8 mouse cellular contexts compared by ENCODE assay signal in genomic region chr12:101082296-101083075, GRCm38 (mm10). TPM values are rescaled to one million over a fixed set of nuclear protein-coding genes. Genes with fewer than 3 reads are reported as not detected.
DNase-seq lines count a peak whose midpoint lies in the region; ATAC-seq lines count a peak whose summit lies in the region.

No protein-coding gene starts in this region.

- ATAC-seq in megakaryocyte-erythroid progenitor cell, adult 5-6 weeks (replicated peaks; ENCODE audit: low FRiP score, low TSS enrichment, poor library complexity, severe bottlenecking) = 0 out of 2 replicates have a peak, but pooled peaks have one; percentile 3

- H3K27ac ChIP-seq in hindbrain, embryonic 10.5 days = peak overlapping the region; percentile 97
- H3K27ac ChIP-seq in limb, embryonic 10.5 days = peak overlapping the region; percentile 99

- no peaks in the 10 kb centered on the region for H3K27me3 ChIP-seq in hindbrain, embryonic 10.5 days (ENCODE audit: insufficient read depth, poor library complexity, severe bottlenecking)
- H3K27me3 ChIP-seq in limb, embryonic 10.5 days (ENCODE audit: low read depth, poor library complexity, severe bottlenecking) = no peaks in the 10 kb centered on the region

- peak; percentile 19 for DNase-seq in ovary, adult 18-20 months (ENCODE audit: low spot score)
- no peak for DNase-seq in ovary, postnatal 36 days (ENCODE audit: low spot score)
- DNase-seq in cerebellum, adult 18-20 months = peak; percentile 33 to 63
- peak; percentile 17 to 19 for DNase-seq in frontal cortex, postnatal 14 days (ENCODE audit: low spot score in 2 of 2)
- DNase-seq in hindbrain, embryonic 10.5 days (ENCODE audit: low spot score) = peak; percentile 56
- peak; percentile 70 for DNase-seq in limb, embryonic 10.5 days (ENCODE audit: low spot score)
- peak; percentile 10 to 15 for DNase-seq in spleen, postnatal 14 days (ENCODE audit: low spot score in 2 of 2)

- H3K36me3 ChIP-seq in hindbrain, embryonic 10.5 days = peaks cover 38% of the 10 kb centered on the region
- H3K36me3 ChIP-seq in limb, embryonic 10.5 days = peaks cover 40% of the 10 kb centered on the region

- under 1% methylated on average over 69 of the region's 69 CpGs for WGBS in hindbrain, embryonic 10.5 days
- WGBS in limb, embryonic 10.5 days = under 1% methylated on average over 69 of the region's 69 CpGs

- H3K4me1 ChIP-seq in hindbrain, embryonic 10.5 days (replicated peaks) = peaks cover 28% of the 10 kb centered on the region
- H3K4me1 ChIP-seq in limb, embryonic 10.5 days = peaks cover 16% of the 10 kb centered on the region; the same call in 1 of the 2 replicates

- H3K9me3 ChIP-seq in hindbrain, embryonic 10.5 days = no peaks in the 10 kb centered on the region
- H3K9me3 ChIP-seq in limb, embryonic 10.5 days (replicated peaks) = no peaks in the 10 kb centered on the region

- peak overlapping the region; percentile 99 for H3K4me3 ChIP-seq in hindbrain, embryonic 10.5 days
- H3K4me3 ChIP-seq in limb, embryonic 10.5 days = peak overlapping the region; percentile 85

RNA-seq across cellular contexts. Expression of gene Ppp4r3a, which starts 1.0 kb away (rescaled TPM):
- polyA plus RNA-seq in hindbrain, embryonic 10.5 days (2016; fragmentation: Nextera tagmentation; extraction: Ambion mirVana) = 50.3 and 50.8 TPM in 2 replicates
- polyA plus RNA-seq in limb, embryonic 10.5 days (2016; fragmentation: Nextera tagmentation; extraction: Ambion mirVana) = 59.1 and 63.1 TPM in 2 replicates
- total RNA-seq in megakaryocyte-erythroid progenitor cell, adult 5-6 weeks (2014; fragmentation: Nextera tagmentation) = 108 TPM in 2 replicates
- 135 and 176 TPM in 2 replicates for total RNA-seq in megakaryocyte-erythroid progenitor cell, adult 5-6 weeks (2017)

RNA-seq across cellular contexts. Expression of gene Ccdc88c, which starts 53.6 kb away (rescaled TPM):
- polyA plus RNA-seq in hindbrain, embryonic 10.5 days (2016; fragmentation: Nextera tagmentation; extraction: Ambion mirVana) = 13.3 and 17.6 TPM in 2 replicates
- polyA plus RNA-seq in limb, embryonic 10.5 days (2016; fragmentation: Nextera tagmentation; extraction: Ambion mirVana) = 4.9 and 5.1 TPM in 2 replicates
- 57.8 and 68.4 TPM in 2 replicates for total RNA-seq in megakaryocyte-erythroid progenitor cell, adult 5-6 weeks (2014; fragmentation: Nextera tagmentation)
- total RNA-seq in megakaryocyte-erythroid progenitor cell, adult 5-6 weeks (2017) = 66.9 and 100 TPM in 2 replicates
